Mouse (Mus musculus) brain, embryonic 18.5 days (tissue): Measurements from ENCODE around the gene Rfx7.
A peak's percentile ranks its signal among the peaks of the same experiment; 100 is the strongest.
"Not testable (repeated sequence)": the region's sequence is repeated elsewhere in the genome, so short reads cannot be mapped to it uniquely, and the experiment has no call there.

Source experiments
- DNase-seq: peaks from one replicate; pipeline ENCODE4 v3.0.0-alpha.2; 2012; ENCODE audit warnings: low read depth, low spot score

The Rfx7 gene

DNA sequence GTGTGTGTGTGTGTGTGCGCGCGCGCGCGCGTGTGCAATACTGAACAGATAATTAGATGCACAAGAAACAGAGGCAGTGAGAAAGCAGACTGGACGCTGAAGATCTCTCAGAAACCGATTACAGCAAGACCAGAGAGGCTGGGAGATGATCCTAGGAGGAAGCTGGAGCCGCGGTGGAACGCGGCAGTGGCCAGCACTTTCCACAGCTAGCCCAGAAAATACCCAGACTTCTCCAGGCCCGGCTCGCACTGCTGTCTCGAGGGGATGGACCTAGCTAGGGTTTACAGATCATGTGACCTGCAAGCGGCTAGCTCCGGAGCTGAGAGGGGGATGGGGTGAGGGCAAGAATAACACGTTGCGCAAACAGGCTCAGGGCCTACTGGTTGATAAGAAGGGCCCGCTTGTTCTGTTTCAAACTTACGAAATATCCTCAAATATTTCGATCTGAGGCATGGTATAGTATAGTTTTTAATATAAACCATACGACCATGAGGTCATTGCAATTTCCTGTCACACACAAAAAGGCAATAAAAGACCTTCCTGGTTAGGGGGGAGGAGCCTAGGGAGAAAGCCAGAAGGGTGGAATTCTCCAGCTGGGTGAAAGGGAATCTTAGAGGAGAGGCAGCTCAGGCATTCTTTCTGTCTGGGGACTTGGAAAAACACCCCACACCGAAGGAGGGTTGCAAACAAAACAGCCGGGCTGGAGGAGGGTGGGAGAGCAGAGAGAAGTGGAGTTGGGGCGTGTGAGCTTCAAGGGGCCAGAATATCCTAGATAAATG, 108.0 kb downstream of the Rfx7 start:
- DNase-seq, result peak; percentile 66

DNA sequence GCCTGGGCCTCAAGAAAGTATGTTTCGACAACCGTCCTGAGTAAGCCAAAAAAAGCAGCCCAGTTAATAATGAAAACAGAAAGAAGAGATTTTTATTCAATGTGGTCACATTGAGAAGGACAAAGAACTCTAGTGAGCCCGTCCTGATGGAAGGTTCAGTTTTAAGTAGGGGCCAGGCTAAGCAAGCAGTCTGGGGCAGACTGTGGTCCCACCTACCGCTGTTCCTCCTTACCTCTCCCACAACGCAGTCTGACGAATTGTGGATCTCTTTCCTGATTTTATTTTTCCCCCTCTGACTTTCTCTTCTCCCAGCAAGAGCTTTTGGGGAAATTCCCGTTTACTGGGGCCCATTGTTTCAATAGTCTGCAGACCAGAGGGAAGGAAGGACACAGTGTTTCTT, 108.6 kb downstream of the Rfx7 start:
- DNase-seq, result no peak

- no peak for DNase-seq
Measured at GRCm38 (mm10) chr9:72641093-72641680, 109.1 kb downstream of the Rfx7 start.

- DNase-seq, result not testable (repeated sequence)
Measured at GRCm38 (mm10) chr9:72642756-72643447, 110.9 kb downstream of the Rfx7 start.

DNA sequence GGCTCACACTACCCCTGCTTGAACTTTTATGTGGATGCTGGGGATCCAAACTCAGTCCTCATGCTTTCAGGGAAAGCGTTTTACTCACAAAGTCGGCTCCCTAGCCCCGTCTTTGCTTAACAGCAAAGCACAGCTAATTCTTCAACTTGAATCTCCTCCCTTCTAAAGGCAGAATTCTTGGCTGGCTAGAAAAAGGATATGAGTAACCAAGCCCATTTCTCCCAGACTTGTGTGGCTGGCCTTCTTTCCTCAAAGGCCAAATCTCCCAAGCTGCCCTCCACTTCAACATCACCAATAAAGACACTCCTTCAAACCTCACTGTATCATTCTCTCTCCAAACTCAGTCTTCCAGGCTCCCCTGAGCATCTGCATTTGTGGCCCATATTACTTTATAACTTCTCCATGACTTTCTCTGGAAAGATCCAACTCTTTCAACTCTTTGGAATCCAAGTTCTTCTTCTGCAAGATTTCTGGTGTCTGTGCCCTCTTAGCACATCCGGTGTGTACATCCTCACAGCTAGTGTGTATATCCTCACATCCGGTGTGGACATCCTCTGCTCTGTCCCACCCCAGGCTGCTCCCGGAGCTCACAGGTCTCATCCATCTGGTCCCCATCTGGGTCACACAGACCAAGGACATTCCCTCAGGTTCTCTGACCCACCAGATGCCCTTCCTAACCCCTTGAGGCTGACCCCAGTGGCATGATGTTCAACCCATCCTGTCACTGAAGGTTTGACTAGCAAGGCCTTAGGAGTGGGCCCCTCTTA, 111.8 kb downstream of the Rfx7 start:
- no peak for DNase-seq

DNA sequence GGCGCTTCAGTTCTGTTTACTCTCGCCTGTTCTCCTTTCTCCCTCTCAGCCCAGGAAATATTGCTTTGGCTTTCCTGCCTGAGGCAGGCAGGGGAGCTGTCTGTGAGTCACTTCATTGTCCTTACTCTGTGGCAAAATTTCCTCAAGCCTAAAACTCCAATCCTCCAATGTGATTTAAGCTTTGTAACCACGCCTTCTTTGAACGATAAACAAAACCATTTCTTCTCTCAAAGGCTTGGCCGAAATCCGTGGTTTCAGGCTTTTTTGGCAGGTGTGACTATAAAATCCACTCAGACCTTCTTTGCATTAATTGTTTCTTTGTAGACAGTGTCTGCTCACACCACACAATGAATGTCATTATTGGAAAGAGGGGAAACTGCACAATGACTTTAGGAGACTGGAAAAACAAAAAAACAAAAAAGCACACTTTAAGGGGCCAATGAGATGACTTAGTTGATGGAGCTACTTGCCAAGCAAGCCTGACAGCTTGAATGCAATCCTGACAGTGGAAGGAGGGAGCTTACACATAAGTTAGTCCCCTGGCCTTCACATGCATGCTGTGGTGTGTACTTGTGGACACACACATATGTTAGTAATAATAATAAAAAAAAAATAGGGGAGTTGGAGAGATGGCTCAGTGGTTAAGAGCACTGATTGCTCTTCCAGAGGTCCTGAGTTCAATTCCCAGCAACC, 112.5 kb downstream of the Rfx7 start:
- DNase-seq, result no peak

DNA sequence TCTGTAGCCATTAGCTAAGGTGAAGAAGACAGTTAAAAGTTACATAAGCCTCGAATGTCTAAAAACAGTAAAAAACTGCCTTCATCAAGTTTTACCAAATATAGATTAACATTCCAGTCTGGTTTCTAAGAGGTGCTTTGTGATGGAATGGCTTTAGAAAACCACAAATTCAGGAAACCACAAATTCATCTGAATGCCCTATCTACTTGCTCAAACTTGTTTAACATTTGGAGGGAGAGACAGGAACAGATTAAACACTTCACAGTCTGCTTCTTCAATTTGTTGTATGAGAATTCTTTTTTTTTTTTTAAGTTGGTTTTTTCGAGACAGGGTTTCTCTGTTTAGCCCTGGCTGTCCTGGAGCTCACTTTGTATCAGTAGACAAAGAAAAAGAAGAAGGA, 117.7 kb downstream of the Rfx7 start:
- no peak for DNase-seq

DNA sequence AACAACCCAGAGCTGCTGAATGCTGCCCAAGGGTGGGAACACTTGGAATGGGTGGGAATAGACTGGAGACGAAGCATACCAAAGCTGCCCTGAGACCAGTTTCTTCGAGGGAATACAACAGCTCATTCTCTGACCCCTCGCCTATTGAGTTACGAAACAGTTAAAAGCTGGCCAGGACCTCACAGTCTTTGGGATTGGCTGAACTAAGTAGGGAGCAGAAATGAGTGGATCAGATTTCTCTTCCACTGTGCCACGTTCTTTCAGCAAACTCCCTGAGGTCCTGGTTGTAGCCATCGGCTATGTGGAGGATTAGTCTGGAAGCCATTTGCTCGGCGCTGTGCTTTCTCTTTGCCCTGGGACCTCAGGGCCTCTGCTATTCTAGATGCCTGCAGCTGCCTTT, 120.9 kb downstream of the Rfx7 start:
- DNase-seq, result no peak

DNA sequence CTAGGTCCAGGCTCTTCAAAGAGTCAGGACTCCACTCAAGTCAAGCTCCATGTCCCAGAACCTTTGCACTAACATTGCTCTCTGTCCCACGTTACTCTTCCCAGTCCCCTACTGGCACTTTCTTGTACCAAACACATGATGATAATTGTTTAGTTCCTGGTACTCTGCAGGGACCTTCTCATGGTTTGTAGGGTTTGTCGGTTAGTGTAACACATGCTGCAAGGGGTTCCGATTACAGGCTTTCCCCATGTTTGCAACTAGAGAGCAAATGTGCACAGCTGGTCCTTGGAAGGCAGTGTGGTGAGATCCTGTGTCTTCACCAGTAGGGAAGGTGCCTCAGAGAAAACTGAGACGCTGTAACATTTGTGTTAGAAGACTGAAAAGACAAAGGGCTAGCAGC, 121.5 kb downstream of the Rfx7 start:
- no peak for DNase-seq

DNA sequence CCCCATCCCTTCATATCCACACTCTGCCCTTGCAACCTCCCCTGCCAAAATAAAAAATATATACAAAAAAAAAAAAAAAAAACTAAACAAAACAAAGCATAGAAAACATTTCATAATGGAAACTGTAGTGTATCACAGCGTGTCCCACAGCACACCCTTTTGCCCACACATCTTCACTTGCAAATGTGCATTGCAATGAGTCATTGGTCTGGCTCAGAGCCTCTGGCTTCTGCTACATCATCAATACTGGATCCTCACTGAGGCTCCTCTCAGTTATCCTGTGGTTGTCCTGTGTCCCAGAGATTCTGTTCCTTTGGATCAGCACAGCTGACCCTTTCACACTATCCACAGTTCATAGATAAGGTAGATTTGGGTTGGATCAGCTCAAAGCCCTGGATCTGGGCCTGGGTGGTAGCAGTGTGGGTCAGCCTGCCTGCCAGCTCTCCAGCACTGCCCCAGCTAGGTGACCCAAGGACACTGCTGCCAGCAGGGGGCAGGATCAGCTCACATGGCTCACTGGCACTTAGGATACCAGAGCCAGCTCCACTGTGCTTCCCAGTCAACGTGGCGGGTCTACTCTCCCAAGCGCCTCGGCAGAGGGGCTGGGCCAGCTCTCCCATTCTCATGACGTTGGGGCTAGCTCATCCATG, 122.7 kb downstream of the Rfx7 start:
- DNase-seq, result no peak

- no peak for DNase-seq
Measured at GRCm38 (mm10) chr9:72655602-72656001, 123.6 kb downstream of the Rfx7 start.

DNA sequence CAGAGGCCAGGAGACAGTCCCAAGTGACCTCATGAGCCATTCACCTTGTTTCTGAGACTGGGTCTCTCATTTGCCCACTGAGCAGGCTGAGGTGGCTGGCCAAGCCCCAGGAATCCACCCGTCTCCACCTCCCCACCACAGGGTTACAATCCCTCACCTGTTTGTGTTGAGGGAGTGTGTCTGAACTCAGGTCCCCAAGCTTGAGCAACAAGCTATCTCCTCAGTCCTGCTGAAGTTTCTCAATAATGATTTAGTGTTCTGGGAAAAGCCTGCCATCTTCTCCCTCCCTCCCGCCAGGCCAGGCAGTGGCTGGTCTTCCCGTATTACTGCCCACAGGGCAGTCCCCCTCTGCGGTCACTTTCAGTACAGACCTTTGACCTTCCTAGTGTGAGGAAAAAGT, 124.5 kb downstream of the Rfx7 start:
- no peak for DNase-seq

- no peak for DNase-seq
Measured at GRCm38 (mm10) chr9:72656940-72657339, 124.9 kb downstream of the Rfx7 start.

DNA sequence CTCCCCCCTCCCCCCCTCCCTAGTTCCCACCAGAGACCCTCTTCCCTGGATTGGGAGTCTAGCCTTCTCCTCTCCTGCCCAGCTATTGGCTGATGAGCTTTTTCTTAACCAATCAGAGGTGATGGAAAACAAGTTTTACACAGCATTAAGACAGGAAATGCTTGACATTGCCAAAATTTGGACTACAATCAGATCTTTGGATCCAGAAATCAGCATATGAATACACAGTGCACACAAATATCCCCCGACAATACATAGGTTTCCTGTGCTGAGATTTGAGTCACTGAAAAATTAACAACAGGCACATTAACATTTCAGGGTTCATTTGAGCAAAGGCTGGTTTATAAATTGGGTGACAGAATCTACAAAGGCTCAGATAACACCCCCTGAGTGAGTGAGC, 125.7 kb downstream of the Rfx7 start:
- no peak for DNase-seq

- no peak for DNase-seq
Measured at GRCm38 (mm10) chr9:72660139-72660538, 128.1 kb downstream of the Rfx7 start.

GRCm38 (mm10) chr9:72660911-72661310, 128.9 kb downstream of the Rfx7 start:
- DNase-seq, result no peak

DNA sequence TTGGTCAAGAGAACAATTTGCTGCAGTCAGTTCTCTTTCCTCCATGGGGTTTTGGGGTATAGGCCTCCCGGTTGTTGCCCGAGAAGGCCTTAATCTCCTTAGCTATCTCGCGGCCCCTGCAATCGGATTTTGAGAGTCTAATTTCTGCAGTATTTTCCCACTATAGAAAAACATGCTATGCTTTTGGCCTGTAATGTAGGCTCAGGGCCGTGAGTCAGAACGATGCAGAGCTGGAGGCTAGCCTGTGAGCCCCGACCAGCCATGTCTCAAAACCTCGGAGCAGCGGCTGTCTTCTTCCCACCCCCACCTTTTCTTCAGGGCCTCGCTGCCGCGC, 129.5 kb downstream of the Rfx7 start:
- no peak for DNase-seq

DNA sequence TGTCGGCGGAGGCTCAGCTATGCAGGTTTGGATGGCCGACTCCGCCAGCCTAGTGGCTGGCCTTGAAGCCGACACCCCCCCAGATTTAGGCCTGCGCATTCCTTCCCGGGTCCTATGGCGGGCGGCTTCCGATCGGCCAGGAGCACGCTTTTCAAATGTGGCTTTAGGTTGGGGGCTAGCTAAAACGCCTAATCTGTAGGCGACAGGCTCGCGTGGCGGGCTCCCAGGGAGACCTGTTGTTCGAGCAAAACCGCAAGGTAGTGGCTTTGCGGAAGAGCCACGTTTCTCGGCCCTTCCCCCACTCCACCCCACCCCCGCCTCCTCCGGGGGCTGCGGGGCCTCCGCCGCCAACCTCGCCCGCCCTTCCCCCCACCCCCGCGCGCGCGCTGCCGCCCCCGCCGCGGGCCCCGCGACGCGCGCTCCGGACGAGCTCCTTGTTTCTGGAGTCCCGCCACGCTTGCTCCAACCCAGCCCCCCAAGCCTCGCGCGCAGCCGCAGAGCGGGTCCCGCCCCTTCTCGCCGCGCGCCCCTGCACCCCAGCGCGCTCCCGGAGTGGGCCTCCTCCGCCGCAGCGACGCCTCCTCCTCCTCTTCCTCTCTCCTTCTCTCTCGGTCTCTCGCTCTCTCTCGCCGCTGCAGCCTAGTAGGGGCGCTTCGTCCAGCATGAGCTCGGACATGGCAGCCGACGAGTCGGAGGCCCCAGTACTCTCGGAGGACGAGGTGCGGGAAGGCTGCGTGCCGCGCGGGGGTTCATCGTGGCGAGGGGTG, 130.0 kb downstream of the Rfx7 start, which contains the start of gene Nedd4:
Gene Nedd4 (plus strand): TSS at position 452 of the 767 bp plus-strand sequence.
- DNase-seq, result peak; percentile 89

DNA sequence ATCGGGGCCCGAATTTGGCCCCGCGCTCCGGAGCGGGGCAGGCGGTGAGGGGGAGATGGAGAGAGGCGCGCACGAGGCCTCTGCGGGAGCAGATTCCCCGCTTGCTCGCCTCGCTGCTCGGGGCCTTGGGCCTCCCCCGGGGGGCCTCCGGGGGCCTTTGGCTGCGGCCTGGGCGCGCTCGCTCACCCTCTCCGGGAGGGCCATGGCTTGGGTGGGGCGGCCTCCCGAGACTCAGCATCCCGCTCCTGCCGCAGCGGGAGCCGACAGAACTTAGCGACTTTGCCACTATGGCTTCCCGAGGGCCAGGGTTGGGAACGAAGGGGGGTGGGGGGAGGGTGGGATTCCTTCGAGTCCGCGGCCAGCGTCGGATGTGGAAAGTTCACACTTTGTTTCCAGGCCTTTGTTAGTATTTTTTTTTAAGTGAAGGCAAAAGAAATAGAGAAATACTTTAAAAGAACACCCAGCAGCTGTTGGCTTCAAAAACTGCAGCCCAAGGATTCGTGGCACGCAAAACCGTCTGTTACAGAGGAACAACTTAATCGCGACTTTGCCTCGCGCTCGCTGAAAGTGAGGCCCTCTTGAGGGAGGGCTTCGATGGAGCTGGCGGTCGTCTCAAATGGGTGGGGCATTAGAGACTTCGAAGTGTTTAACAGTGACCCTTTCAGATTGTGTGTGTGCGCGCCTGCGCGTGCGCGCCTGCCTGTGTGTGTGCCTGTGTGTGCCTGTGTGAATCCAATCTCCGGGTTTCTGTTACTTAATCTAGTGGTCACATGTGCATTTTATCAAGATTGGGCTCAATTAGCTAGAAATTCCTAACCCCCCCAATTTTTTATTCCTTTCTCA, 130.9 kb downstream of the Rfx7 start:
- peak; percentile 67 for DNase-seq
